Mouse (Mus musculus): ENCODE data around the gene Cox17.
"Not testable (repeated sequence)": the region's sequence is repeated elsewhere in the genome, so short reads cannot be mapped to it uniquely, and the experiment has no call there.

Gene Cox17

GRCm38 (mm10) chr16:38346529-38347325 lies at the start of gene Cox17, which contains the start of gene Gm21987:
Cox17 (plus strand) TSS chr16:38346991.
Gm21987 (plus strand) TSS chr16:38347040.
- DNase-seq (ENCODE audit: low read depth), result peak; percentile 98

DNA sequence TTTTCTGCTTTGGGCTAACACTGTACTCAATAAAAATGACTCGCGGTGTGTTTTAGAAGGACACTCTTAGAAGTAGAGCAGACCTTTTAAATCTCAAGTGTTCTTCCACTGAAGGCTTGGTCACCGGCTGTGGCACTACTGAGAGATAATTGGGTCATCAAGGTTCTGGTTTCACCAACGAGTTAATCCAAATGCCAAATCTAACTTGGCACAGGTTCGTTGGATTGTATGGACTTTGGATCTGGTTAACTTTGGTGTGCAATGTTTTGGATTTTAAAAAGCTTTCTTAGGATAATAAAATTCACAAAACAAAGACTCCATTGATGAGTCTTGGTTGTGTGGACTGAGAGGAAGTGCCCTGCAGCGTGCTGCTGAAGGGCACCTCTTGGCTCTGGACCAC lies 48.4 kb upstream of the Cox17 start:
- no peak for DNase-seq (ENCODE audit: low read depth)

DNA sequence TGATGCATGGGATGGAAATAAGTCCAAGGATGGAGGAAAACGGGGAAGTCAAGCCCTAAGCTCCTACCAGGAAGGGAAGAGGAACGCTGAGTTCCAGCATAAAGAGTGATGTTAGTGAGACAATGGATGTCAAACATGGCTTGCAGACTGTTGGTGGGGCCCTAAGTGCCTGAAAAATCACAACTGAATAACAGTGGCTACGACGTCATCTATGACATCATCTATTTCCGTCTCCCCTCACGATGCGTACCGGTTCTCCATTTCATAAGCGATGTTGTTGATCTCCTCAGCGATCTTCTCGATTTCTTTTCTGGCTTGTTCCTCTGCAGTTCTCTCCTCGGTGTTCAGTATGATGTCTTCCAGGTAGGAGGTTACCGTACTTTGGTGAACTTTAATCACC lies 44.4 kb upstream of the Cox17 start:
- no peak for DNase-seq (ENCODE audit: low read depth)

GRCm38 (mm10) chr16:38304460-38305194 lies 42.2 kb upstream of the Cox17 start:
- no peak for DNase-seq (ENCODE audit: low read depth)

DNA sequence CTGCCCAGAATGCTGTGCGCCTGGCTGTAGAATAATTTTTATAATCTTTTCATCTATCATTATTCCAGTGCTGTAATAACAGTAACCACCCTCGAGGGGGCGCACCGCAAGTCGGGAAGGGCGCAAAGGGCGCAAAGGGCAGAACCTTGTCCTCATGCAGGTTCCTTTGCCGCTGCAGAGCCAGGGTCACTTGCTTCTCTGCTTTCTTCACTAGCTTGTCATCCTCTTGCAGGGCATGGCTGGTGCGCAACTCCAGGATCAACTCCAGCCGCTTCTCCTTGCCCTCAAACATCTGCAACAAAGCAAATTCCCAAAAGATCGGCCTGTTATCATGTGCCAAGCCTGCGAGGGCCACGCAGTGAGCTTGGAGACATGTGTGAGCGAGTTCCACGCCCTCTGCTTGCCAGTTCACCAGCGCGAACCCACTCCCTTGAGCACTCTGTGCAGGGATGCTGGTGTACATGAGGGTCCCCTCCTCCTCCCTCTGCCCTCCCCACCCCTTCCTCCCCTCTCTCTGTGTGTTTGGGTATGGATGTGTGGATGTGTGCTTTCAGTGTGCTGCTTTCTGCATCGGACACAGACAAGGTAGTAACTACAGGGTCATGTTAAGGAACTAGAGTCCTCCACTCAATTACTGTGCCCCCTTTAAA lies 40.1 kb upstream of the Cox17 start:
- DNase-seq (ENCODE audit: low read depth), result peak; percentile 24

GRCm38 (mm10) chr16:38307221-38307605 lies 39.6 kb upstream of the Cox17 start:
- no peak for DNase-seq (ENCODE audit: low read depth)

GRCm38 (mm10) chr16:38307651-38308050 lies 39.1 kb upstream of the Cox17 start:
- no peak for DNase-seq (ENCODE audit: low read depth)

- no peak for DNase-seq (ENCODE audit: low read depth)
These were observed 38.6 kb upstream of the Cox17 start for GRCm38 (mm10) chr16:38308195-38308594.

GRCm38 (mm10) chr16:38318492-38318891 lies 28.3 kb upstream of the Cox17 start:
- no peak for DNase-seq (ENCODE audit: low read depth)

- no peak for DNase-seq (ENCODE audit: low read depth)
These were observed 27.7 kb upstream of the Cox17 start for GRCm38 (mm10) chr16:38319087-38319486.

- peak; percentile 81 for DNase-seq (ENCODE audit: low read depth)
These were observed 25.3 kb upstream of the Cox17 start for GRCm38 (mm10) chr16:38321452-38321935.

DNA sequence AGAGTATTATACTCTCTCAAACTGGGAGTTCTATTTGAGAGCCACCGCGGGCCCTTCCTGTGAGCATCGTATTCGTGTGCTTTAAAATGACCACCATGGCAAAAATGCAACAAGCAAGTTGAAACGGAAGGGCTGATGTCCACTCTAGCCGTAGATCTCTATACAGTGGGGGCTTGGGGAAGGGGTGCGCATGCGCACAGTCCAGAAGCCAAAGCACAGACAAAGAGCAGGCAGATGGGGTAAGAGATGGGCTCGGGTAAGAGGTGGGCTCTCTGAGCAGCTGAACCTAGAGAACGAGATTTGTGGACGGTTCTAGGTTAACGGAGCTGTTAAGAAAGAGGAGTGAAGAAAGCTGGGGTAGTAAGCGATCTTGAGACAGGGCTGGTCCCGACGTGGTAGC lies 22.5 kb upstream of the Cox17 start:
- no peak for DNase-seq (ENCODE audit: low read depth)

DNA sequence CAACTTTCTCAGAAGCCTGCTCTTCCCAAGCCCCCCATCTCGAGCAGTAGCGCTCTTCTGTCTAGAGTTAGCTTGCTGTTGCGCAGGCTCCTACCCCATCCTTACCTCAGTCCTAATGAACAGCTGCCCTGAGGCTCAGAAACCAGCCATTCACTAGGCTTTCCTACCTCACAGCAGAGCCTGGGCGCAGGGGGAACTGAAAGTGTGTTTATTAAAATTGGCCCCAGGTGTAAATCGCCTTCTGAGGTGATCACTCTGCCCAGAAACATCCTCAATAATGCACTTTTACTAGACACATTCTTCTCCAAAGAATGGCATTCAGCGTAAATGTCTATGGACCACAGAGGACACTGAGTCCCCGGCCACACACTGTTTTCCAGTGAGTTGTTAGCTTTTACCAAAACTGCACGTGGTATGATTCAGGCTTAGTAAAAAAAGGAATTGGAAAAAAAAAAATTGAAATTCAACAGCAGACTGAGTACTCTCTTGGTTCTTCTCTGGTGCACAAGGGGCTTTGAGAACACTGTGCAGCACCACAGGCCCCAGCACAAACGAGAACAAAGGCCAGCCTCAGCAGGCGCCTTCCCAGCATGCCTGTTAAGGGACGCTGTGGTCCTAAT lies 19.9 kb upstream of the Cox17 start:
- DNase-seq (ENCODE audit: low read depth), result no peak

GRCm38 (mm10) chr16:38329340-38329739 lies 17.5 kb upstream of the Cox17 start:
- no peak for DNase-seq (ENCODE audit: low read depth)

- no peak for DNase-seq (ENCODE audit: low read depth)
These were observed 12.4 kb upstream of the Cox17 start for GRCm38 (mm10) chr16:38334431-38334830.

- DNase-seq (ENCODE audit: low read depth), result not testable (repeated sequence)
These were observed 8.7 kb upstream of the Cox17 start for GRCm38 (mm10) chr16:38338077-38338476.

GRCm38 (mm10) chr16:38341396-38342324 lies 5.1 kb upstream of the Cox17 start, which contains the start of gene Maats1:
Maats1 (minus strand) TSS chr16:38342143.
- peak; percentile 75 for DNase-seq (ENCODE audit: low read depth)

GRCm38 (mm10) chr16:38344941-38345725 lies 1.7 kb upstream of the Cox17 start:
- DNase-seq (ENCODE audit: low read depth), result peak; percentile 68

DNA sequence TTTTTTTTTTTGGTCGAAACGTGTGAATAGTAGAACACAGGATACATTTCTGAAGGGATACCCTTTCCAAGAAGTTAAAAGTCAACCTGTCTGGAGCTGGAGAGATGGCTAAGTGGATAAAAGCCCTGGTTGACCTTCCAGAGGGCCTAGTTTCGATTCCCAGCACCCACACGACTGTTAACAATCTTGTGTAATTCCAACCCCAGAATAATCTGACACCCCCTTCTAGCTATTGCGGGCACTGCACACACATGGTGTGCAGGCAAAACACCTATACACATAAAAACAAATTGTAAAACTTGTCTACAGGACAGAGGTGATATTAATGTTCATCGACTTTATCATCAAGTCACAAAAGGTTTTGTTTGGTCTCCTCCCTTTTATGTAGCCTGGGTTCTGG lies 797 bp downstream of the Cox17 start:
- peak; percentile 32 for DNase-seq (ENCODE audit: low read depth)

- DNase-seq (ENCODE audit: low read depth), result peak; percentile 33
These were observed 1.5 kb downstream of the Cox17 start for GRCm38 (mm10) chr16:38348217-38348761.

All from induced T-regulatory cell, adult 2 months (primary cell).